Mouse (Mus musculus) liver, embryonic 13.5 days (tissue): Measurements from ENCODE around the gene 1700067P10Rik. TPM values are rescaled to one million over a fixed set of nuclear protein-coding genes. Genes with fewer than 3 reads are reported as not detected.
A peak's percentile ranks its signal among the peaks of the same experiment; 100 is the strongest.

Experiments
- ATAC-seq: fragments of 200-750 bp; cut with Nextera tagmentation; 2 replicates; pipeline ENCODE4 v1.8.0; 2017; ENCODE audit warnings: low read depth, mild to moderate bottlenecking, moderate number of reproducible peaks, moderate library complexity
- DNase-seq: peaks from one replicate; pipeline ENCODE4 v3.0.0; 2022
- H3K27ac ChIP-seq: fragments of 300-500 bp; sonication (generic); 2 replicates; pipeline ENCODE4 v1.5.1; 2015; ENCODE audit warnings: moderate library complexity, mild to moderate bottlenecking, inconsistent platforms
- H3K27me3 ChIP-seq: fragments of 300-500 bp; sonication (generic); 2 replicates; pipeline ENCODE4 v1.6.1; 2015; ENCODE audit warnings: mild to moderate bottlenecking, inconsistent platforms
- H3K36me3 ChIP-seq: fragments of 300-500 bp; sonication (generic); 2 replicates; pipeline ENCODE4 v1.6.1; 2015; ENCODE audit warnings: mild to moderate bottlenecking, inconsistent platforms
- H3K4me1 ChIP-seq: fragments of 300-500 bp; sonication (generic); replicated peaks from 2 replicates; pipeline ENCODE4 v1.6.1; 2015; ENCODE audit warnings: inconsistent platforms
- H3K4me2 ChIP-seq: fragments of 300-500 bp; sonication (generic); 2 replicates; pipeline ENCODE4 v1.6.1; 2015; ENCODE audit warnings: inconsistent platforms, mild to moderate bottlenecking, moderate library complexity
- H3K4me3 ChIP-seq: fragments of 300-500 bp; sonication (generic); replicated peaks from 2 replicates; pipeline ENCODE4 v1.5.1; 2015; ENCODE audit warnings: mild to moderate bottlenecking, inconsistent platforms
- H3K9ac ChIP-seq: fragments of 300-500 bp; sonication (generic); 2 replicates; pipeline ENCODE4 v1.6.1; 2015; ENCODE audit warnings: mild to moderate bottlenecking, inconsistent platforms
- H3K9me3 ChIP-seq: fragments of 300-500 bp; sonication (generic); replicated peaks from 2 replicates; pipeline ENCODE4 v1.6.1; 2016; ENCODE audit warnings: inconsistent platforms
- WGBS: fragments of 180-500 bp; shearing (Covaris S2); methylation state at CpG from one replicate; pipeline ENCODE4 v1.1.7; 2015; ENCODE audit not compliant: insufficient replicate concordance; 5-methylcytosine and 5-hydroxymethylcytosine counted together
- polyA plus RNA-seq: library from polyadenylated mRNA; unstranded; fragments of >200 nt; fragmentation: Nextera tagmentation; extraction: Ambion mirVana; gene quantifications from 2 replicates; pipeline ENCODE4 v1.2.1, GENCODE M21; 2015

1700067P10Rik gene
- polyA plus RNA-seq, 1 experiment from 2014 or later, result not detected

DNA sequence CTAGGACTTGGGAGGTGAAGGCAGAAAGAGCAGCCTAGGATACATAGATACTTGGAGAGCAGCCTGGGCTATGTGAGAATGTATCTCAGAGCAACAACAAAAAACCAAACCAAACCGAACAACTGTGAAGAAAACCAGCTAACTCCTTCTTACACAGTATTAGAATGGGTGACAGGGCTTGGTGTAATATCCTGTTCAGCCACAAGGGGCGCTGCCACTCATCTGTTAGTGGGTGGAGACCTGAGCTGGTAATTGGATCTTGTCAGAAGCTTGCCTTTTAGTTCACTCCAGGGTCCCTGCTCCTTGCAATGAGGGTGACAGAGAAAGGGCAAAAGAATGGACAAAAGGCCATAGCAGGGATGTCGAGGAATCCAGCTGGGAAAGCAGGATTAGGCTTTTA lies 30.5 kb downstream of the 1700067P10Rik start:
- peak; percentile 56 for DNase-seq

DNA sequence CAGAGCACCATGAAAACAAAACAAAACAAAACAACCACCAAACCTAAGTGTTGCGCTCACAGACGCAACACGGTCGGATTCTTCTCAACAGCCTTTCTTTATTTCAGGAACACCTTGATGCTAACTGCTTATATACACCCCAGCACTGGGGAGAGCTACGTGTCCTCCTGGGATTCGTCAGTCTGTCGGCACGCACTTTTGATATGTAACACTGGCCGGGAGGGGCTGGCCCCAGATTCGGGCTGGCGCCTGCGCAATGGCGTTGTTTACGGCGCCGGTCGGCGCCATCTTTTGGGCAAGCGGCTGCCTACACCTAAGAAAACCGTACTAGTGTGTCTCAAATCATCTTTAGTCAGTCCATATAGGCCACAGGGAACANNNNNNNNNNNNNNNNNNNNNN lies 31.3 kb downstream of the 1700067P10Rik start:
- H3K4me2 ChIP-seq, result no peak overlapping the region
- H3K4me3 ChIP-seq, result no peak overlapping the region
- H3K36me3 ChIP-seq, result no peaks in the 10 kb centered on the region
- no peak for ATAC-seq
- DNase-seq, result no peak
- no peaks in the 10 kb centered on the region for H3K9me3 ChIP-seq
- WGBS, result 83% methylated on average over 20 of the region's 20 CpGs
- H3K27ac ChIP-seq, result no peak overlapping the region
- H3K9ac ChIP-seq, result no peak overlapping the region
- H3K4me1 ChIP-seq, result no peaks in the 10 kb centered on the region
- no peaks in the 10 kb centered on the region for H3K27me3 ChIP-seq

More for the DNA sequence above, 30.5 kb downstream of the 1700067P10Rik start:
- no peak overlapping the region for H3K4me3 ChIP-seq
- ATAC-seq, result no peak
- H3K36me3 ChIP-seq, result no peaks in the 10 kb centered on the region
- 12% methylated on average over 3 of the region's 3 CpGs for WGBS
- H3K9me3 ChIP-seq, result no peaks in the 10 kb centered on the region
- no peaks in the 10 kb centered on the region for H3K27me3 ChIP-seq
- H3K9ac ChIP-seq, result no peak overlapping the region
- H3K27ac ChIP-seq, result no peak overlapping the region
- H3K4me1 ChIP-seq, result no peaks in the 10 kb centered on the region
- no peak overlapping the region for H3K4me2 ChIP-seq

DNA sequence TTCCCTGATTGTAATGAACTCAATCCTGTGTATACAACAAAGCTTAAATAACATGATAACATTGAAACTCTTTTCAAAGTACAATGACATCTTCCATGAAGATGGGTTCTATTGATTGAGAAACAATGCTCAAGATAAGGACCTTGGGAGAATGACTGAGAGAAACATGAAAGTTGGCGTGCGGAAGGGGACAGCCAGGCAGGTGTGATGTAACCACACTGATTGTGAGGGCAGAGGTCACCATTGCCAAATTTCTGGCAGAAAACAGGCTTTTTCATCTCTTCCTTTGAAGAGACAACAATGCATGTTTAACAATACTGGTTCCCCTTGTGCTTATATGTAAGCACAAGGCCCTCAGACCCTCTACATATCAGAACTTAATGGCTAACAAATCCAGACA lies 43.7 kb downstream of the 1700067P10Rik start:
- no peak for ATAC-seq
- WGBS, result 67% methylated on average over 2 of the region's 2 CpGs

More for the DNA sequence above, 43.7 kb downstream of the 1700067P10Rik start:
- no peak overlapping the region for H3K4me3 ChIP-seq
- DNase-seq, result no peak
- no peak overlapping the region for H3K4me2 ChIP-seq
- no peak overlapping the region for H3K27ac ChIP-seq
- no peaks in the 10 kb centered on the region for H3K27me3 ChIP-seq
- no peaks in the 10 kb centered on the region for H3K4me1 ChIP-seq
- H3K9me3 ChIP-seq, result no peaks in the 10 kb centered on the region
- H3K36me3 ChIP-seq, result no peaks in the 10 kb centered on the region
- H3K9ac ChIP-seq, result no peak overlapping the region

Other genes starting within 250 kb of the 1700067P10Rik start
- 3.8 and 3.9 TPM in 2 replicates for gene Foxp4, start 164.7 kb upstream of the 1700067P10Rik start, polyA plus RNA-seq
- not detected in 2 replicates for gene 1700122O11Rik, start 51.0 kb upstream of the 1700067P10Rik start, polyA plus RNA-seq
- gene 9830107B12Rik, start 56.9 kb downstream of the 1700067P10Rik start, polyA plus RNA-seq, result 0.15 and 0.17 TPM in 2 replicates
- 0.15 and 0.25 TPM in 2 replicates for gene A530064D06Rik, start 78.0 kb downstream of the 1700067P10Rik start, polyA plus RNA-seq
- 0.63 and 0.71 TPM in 2 replicates for gene Trem1, start 143.4 kb downstream of the 1700067P10Rik start, polyA plus RNA-seq
- 2.1 and 2.2 TPM in 2 replicates for gene Trem3, start 158.5 kb downstream of the 1700067P10Rik start, polyA plus RNA-seq
- gene Treml4, start 175.0 kb downstream of the 1700067P10Rik start, polyA plus RNA-seq, result 3.5 and 3.6 TPM in 2 replicates
- gene Treml2, start 210.2 kb downstream of the 1700067P10Rik start, polyA plus RNA-seq, result 4.4 and 5.5 TPM in 2 replicates
- 1.2 and 1.8 TPM in 2 replicates for gene B430306N03Rik, start 226.8 kb downstream of the 1700067P10Rik start, polyA plus RNA-seq